Mouse (Mus musculus): Measurements from ENCODE around the gene Eif4g3. TPM values are rescaled to one million over a fixed set of nuclear protein-coding genes. Genes with fewer than 3 reads are reported as not detected.
A peak's percentile ranks its signal among the peaks of the same experiment; 100 is the strongest.
"Not testable (repeated sequence)": the region's sequence is repeated elsewhere in the genome, so short reads cannot be mapped to it uniquely, and the experiment has no call there.

The Eif4g3 gene
- polyA plus RNA-seq, 1 experiment from 2014 or later = 97.4 TPM

DNA sequence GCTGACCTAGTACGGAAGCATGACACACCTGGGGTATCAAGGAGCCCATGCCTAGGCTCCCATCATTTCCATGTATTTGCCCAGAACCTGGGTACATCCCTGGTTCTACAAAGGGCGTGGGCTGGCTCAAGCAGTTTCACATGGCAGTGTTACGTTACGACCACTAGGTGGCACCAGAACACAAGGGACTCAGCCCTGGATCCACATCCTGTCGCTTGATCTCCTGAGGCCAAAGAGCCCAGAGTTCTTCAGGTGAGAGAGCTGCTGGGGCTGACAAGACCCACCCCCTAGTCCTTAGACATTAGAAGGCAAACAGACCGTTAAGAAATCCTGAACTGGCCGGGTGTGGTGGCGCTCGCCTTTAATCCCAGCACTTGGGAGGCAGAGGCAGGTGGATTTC is 24.6 kb upstream of the Eif4g3 start:
- Histone ChIP-seq H3K4me3 (ENCODE audit: inconsistent target) (no peak overlapping the region), H3K79me2 (ENCODE audit: inconsistent target) (no peaks in the 10 kb centered on the region), H3K27ac (no peak overlapping the region), H3K36me3 (ENCODE audit: inconsistent target) (peaks cover under 1% of the 10 kb centered on the region; the same call in 1 of the 2 replicates)
- whole genome bisulfite sequencing (ENCODE audit: missing documents) = 30% methylated on average over 9 of the region's 9 CpGs

DNA sequence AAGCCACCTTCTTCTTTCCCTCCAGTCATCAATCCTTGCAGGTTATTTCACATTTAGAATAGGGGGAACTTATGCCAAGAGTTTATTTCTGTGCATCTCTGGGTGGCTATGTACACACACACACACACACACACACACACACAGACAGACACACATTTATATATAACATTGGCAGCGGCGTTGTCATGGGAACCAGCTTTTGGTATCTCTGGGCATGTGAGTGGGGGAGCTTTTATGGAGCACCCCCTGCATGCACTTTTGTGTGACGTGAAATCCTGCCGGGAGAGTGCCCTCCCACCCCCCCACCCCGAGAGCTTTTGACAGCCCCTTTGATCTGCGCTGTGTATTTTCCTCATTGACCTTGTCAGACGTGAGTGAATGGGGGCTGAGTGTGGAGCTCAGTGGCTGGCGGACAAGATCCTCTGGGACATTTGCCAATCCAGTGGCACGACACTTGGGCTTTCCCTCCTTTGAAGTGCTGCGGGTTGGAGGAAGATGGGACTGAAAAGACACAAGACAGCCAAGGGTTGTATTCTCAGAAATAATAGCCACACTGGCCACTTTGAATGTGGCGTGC is 22.1 kb upstream of the Eif4g3 start:
- WGBS (ENCODE audit: missing documents) = no CpG with 5 or more reads among the region's 11 CpGs
- not testable (repeated sequence) for H3K4me3 ChIP-seq (ENCODE audit: inconsistent target); H3K36me3 ChIP-seq (ENCODE audit: inconsistent target); H3K79me2 ChIP-seq (ENCODE audit: inconsistent target); H3K27ac ChIP-seq

DNA sequence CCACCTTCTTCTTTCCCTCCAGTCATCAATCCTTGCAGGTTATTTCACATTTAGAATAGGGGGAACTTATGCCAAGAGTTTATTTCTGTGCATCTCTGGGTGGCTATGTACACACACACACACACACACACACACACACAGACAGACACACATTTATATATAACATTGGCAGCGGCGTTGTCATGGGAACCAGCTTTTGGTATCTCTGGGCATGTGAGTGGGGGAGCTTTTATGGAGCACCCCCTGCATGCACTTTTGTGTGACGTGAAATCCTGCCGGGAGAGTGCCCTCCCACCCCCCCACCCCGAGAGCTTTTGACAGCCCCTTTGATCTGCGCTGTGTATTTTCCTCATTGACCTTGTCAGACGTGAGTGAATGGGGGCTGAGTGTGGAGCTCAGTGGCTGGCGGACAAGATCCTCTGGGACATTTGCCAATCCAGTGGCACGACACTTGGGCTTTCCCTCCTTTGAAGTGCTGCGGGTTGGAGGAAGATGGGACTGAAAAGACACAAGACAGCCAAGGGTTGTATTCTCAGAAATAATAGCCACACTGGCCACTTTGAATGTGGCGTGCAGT is 17.9 kb upstream of the Eif4g3 start:
- not testable (repeated sequence) for H3K79me2 ChIP-seq (ENCODE audit: inconsistent target); H3K27ac ChIP-seq; H3K36me3 ChIP-seq (ENCODE audit: inconsistent target); H3K4me3 ChIP-seq (ENCODE audit: inconsistent target)
- no CpG with 5 or more reads among the region's 11 CpGs for WGBS (ENCODE audit: missing documents)

DNA sequence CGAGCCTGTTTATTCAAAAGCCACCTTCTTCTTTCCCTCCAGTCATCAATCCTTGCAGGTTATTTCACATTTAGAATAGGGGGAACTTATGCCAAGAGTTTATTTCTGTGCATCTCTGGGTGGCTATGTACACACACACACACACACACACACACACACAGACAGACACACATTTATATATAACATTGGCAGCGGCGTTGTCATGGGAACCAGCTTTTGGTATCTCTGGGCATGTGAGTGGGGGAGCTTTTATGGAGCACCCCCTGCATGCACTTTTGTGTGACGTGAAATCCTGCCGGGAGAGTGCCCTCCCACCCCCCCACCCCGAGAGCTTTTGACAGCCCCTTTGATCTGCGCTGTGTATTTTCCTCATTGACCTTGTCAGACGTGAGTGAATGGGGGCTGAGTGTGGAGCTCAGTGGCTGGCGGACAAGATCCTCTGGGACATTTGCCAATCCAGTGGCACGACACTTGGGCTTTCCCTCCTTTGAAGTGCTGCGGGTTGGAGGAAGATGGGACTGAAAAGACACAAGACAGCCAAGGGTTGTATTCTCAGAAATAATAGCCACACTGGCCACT is 13.7 kb upstream of the Eif4g3 start:
- H3K36me3 ChIP-seq (ENCODE audit: inconsistent target); H3K4me3 ChIP-seq (ENCODE audit: inconsistent target); H3K27ac ChIP-seq; H3K79me2 ChIP-seq (ENCODE audit: inconsistent target): not testable (repeated sequence)
- WGBS (ENCODE audit: missing documents) = no CpG with 5 or more reads among the region's 11 CpGs

DNA sequence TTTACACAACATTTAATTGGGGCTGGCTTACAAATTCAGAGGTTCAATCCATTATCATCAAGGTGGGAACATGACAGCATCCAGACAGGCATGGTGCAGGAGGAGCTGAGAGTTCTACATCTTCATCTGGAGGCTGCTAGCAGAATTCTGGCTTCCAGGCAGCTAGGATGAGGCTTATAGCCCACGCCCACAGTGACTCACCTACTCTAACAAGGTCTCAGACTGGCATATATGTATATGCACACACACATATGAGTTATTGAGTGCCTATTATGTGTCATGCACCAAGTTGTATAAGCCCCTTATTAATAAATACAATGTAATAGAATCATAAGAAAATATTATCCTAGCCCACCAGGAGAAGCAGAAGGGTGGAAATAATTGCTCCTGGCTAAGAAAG is 10.0 kb upstream of the Eif4g3 start:
- 89% methylated on average over 1 of the region's 1 CpGs for WGBS (ENCODE audit: missing documents)
- H3K4me3 ChIP-seq (ENCODE audit: inconsistent target) = no peak overlapping the region
- no peak overlapping the region for H3K27ac ChIP-seq
- H3K36me3 ChIP-seq (ENCODE audit: inconsistent target) = no peaks in the 10 kb centered on the region
- H3K79me2 ChIP-seq (ENCODE audit: inconsistent target) = no peaks in the 10 kb centered on the region

DNA sequence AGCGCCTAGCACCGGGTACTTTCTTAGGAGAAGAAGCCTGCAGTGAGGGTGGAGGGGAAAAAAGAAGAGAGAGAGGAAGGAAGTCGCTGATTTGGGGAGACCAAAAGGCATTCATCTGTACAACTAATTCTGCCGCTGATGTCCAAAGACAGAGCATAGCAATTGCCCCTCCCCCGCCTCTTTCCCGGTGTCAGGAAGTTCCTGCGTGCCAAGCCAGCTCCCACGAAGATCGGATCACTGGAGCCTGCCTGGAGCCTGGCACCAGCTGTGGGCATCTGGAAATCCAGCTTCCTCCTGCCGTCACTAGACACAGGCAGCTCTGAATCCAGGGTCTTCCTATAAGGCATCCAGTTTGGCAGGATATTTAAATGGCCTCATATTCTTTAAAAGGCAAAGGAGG is 8.6 kb upstream of the Eif4g3 start:
- 42% methylated on average over 10 of the region's 10 CpGs for WGBS (ENCODE audit: missing documents)
- Histone ChIP-seq H3K36me3 (ENCODE audit: inconsistent target) (no peaks in the 10 kb centered on the region), H3K79me2 (ENCODE audit: inconsistent target) (no peaks in the 10 kb centered on the region), H3K4me3 (ENCODE audit: inconsistent target) (no peak overlapping the region), H3K27ac (no peak overlapping the region)

DNA sequence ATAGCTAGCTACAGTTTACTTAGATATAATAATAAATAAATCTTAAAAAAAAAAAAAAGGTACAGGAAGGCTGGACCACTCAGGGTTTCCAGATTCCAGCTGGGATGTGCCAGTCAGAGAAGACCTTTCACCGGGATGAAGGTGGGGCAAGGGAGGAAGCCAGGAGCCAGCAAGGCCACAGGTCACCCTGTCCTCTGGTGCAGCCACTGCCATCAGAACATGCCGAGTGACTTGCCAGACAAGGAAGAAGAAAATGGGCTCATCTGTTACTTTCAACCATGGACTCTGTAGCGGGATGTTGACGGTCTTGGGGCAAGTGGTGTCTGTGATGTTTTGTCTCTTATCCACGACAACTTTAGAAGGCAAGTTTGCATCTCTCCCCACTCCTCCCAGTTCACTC is 8.1 kb upstream of the Eif4g3 start:
- H3K27ac ChIP-seq = no peak overlapping the region
- WGBS (ENCODE audit: missing documents) = 82% methylated on average over 5 of the region's 5 CpGs
- no peaks in the 10 kb centered on the region for H3K79me2 ChIP-seq (ENCODE audit: inconsistent target)
- H3K36me3 ChIP-seq (ENCODE audit: inconsistent target) = no peaks in the 10 kb centered on the region
- no peak overlapping the region for H3K4me3 ChIP-seq (ENCODE audit: inconsistent target)

DNA sequence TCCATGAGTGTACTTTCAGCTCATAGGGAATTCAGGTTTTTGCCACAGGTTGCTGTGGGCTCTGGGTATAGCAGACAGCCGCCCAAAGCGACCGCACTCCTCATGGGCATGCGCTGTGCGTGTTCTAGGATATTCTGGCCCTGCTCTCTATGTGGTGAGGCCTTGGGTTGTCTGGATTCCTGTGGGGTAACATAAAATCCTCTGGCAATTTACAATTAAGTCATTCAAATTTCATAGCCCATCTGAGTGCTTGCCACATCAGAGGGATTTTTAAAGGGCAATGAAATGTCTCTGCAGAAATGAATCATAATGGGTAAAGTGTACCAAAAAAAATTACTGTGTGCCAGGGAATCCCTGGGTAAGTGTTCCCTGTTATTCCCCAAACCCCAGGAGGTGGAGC is 3.4 kb upstream of the Eif4g3 start:
- Histone ChIP-seq H3K4me3 (ENCODE audit: inconsistent target) (no peak overlapping the region), H3K27ac (no peak overlapping the region)
- WGBS (ENCODE audit: missing documents) = 96% methylated on average over 5 of the region's 5 CpGs

DNA sequence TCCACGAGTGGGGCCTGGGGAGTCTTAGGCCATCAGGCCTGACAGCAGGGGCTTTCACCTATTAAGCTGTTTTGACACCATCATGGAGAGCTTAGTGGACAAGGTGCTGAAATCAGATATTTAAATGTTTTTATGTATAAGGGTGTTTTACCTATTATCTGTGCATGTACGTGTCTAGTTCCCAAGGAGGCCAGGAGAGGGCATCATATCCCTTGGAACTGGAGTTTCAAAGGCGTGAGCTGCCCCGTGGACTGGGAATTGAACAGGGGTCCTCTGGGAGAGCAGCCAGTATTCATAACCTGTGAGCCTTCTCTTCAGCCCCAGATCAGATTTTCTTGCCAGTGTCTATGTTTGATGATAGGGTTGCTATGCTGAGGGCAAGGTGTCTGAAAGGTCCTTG is 2.4 kb upstream of the Eif4g3 start:
- H3K36me3 ChIP-seq (ENCODE audit: inconsistent target) = no peaks in the 10 kb centered on the region
- H3K79me2 ChIP-seq (ENCODE audit: inconsistent target) = peaks cover 8% of the 10 kb centered on the region
- 94% methylated on average over 4 of the region's 4 CpGs for WGBS (ENCODE audit: missing documents)
- H3K4me3 ChIP-seq (ENCODE audit: inconsistent target) = no peak overlapping the region
- H3K27ac ChIP-seq = no peak overlapping the region

More for the DNA sequence above, 3.4 kb upstream of the Eif4g3 start:
- Histone ChIP-seq H3K36me3 (ENCODE audit: inconsistent target) (no peaks in the 10 kb centered on the region), H3K79me2 (ENCODE audit: inconsistent target) (no peaks in the 10 kb centered on the region)

DNA sequence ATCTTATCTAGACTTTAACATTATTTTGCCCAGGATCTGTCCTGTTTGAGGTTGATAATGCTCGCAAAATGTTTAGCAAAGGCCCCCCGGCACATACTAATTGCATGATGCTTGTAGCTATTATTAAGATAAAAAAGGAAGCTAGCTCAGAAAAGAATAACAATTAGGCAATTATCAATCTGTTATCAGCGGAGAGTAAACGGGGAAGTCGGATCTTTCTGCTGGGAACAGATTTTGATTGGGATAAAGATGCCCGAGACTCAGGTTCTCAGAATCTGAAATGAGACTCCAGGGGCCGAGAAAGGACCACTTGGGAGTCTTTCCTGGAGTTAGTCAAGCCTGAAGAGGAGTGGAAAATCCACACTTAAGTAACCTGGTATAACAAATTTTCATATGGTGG is 1.6 kb upstream of the Eif4g3 start:
- no peak overlapping the region for H3K27ac ChIP-seq
- no peak overlapping the region for H3K4me3 ChIP-seq (ENCODE audit: inconsistent target)
- H3K79me2 ChIP-seq (ENCODE audit: inconsistent target) = peaks cover 16% of the 10 kb centered on the region
- H3K36me3 ChIP-seq (ENCODE audit: inconsistent target) = peaks cover 6% of the 10 kb centered on the region; the same call in 1 of the 2 replicates
- WGBS (ENCODE audit: missing documents) = 92% methylated on average over 7 of the region's 7 CpGs

DNA sequence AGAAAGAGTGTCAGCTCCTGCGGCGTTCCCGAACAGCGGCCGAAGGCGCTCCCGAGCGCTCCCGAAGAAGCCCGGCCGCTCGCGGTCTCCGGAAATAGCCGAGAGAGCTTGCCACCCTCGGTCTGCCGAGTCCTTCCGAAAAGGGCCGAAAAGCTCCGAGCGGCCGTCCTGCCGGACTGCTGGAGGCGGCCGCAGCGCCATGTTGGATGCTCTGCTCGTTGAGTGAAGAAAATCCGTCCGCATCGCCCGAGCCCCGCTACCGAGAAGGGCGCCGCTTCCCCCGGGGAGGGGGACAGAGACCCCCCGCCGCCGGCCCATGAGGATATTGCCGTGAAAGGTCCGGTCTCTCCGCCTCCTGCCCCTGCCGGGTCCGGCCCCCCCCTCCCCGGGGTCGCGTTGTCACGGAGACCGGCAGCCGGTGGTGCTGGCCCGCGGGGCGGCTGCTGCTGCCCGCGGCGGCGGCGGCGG is 503 bp downstream of the Eif4g3 start:
- Histone ChIP-seq H3K27ac (no peak overlapping the region), H3K79me2 (ENCODE audit: inconsistent target) (peaks cover 37% of the 10 kb centered on the region), H3K4me3 (ENCODE audit: inconsistent target) (peak overlapping the region; percentile 19; the same call in 1 of the 2 replicates), H3K36me3 (ENCODE audit: inconsistent target) (peaks cover 12% of the 10 kb centered on the region; the same call in 1 of the 2 replicates)
- 1% methylated on average over 59 of the region's 59 CpGs for WGBS (ENCODE audit: missing documents)

DNA sequence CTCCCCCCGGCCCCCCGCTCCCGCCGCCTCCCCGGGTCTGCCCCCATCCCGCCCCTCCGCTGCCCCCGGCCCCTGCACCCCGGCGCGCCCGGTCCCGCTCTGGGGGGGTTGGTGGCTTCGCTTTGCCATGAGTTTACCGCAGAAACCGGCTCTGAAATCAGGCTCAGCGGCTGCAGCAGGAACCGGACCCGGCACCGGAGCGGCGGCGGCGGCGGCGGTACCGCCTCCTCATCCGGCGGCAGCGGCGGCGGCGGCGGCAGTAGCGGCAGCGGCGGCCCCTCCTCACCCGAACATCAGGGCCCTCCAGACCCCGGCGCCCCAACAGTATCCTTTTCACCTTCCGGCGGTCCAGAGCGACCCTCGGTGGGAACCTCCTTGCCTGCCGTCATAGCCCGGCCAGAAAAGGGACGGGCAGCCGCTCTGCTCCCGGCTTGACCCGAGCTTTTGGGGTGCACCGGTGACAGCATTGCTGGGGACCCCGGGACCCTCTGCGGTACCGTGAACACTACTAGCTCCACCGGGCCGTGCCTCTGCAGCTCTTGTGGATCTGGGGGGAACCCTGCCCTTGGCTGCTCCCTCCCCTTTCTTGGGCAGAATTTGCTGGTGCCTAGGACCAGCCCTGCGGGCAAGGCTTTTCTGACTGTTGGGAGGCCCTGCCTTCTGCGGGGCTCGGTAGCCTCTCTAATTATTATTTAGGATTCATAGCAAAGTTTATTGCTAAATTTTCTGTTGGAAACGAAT is 1.2 kb downstream of the Eif4g3 start:
- peak overlapping the region; percentile 95 for H3K27ac ChIP-seq
- H3K79me2 ChIP-seq (ENCODE audit: inconsistent target) = peaks cover 44% of the 10 kb centered on the region
- H3K36me3 ChIP-seq (ENCODE audit: inconsistent target) = peaks cover 18% of the 10 kb centered on the region
- under 1% methylated on average over 47 of the region's 60 CpGs for WGBS (ENCODE audit: missing documents)
- peak overlapping the region; percentile 81 for H3K4me3 ChIP-seq (ENCODE audit: inconsistent target)

DNA sequence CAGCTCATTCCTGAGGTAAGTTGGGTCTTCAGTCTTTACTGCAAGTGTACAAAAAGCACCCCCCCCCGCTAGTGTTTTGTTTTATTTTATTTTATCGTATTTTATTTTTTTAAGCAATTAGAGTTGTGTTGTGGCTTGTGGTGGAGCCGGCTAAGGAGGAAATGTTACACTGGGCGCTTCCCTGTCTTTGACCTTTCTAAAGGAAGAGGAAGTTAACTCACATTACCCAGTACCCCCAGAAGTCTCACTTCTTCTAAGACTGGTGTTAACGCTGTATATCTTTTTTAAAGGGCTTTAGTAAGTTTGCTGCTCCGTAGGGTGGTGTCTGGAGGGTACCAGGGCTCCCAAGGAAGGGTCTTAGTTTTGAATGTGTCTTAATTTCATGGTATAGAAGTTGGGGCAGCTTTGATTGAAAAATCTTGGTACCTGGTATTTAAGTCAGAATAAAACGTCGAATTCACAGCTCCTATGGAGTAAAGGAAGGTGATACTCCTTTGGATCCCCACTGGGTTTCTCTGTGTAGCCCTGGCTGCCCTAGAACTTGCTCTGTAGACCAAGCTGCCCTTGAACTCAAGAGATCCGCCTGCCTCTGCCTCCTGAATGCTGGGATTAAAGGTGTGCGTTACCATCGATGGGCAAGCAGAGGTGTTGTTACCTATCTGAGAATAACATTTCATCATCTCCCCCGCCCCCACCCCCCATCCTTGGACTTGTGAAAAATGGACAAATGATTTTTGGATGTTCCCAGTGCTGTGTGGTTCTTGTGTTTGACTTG is 1.9 kb downstream of the Eif4g3 start:
- WGBS (ENCODE audit: missing documents) = 31% methylated on average over 12 of the region's 12 CpGs
- H3K27ac ChIP-seq = peak overlapping the region; percentile 95
- H3K36me3 ChIP-seq (ENCODE audit: inconsistent target) = peaks cover 20% of the 10 kb centered on the region
- peaks cover 51% of the 10 kb centered on the region for H3K79me2 ChIP-seq (ENCODE audit: inconsistent target)
- peak overlapping the region; percentile 81 for H3K4me3 ChIP-seq (ENCODE audit: inconsistent target)

DNA sequence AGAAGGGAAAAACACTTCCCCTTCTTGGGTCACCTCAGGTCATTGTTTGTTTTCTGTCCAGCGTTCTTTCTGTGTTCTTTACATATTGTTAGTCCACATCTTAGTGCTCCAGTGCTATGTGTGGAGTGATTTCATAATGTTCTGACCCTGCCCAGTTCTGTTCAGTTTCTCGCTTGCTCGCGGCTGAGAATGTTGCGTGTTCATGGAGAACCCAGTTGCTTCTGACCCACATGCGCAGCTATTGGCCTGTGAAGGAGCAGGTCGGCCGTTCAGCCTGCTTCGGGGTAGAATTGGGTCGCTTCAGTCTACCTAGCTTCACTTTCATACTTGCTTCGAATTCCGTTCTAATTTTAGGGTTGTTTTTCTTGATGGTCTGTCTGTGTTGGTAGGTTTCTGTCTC is 2.6 kb downstream of the Eif4g3 start:
- 72% methylated on average over 12 of the region's 12 CpGs for WGBS (ENCODE audit: missing documents)
- peak overlapping the region; percentile 81 for H3K4me3 ChIP-seq (ENCODE audit: inconsistent target)
- H3K79me2 ChIP-seq (ENCODE audit: inconsistent target) = peaks cover 58% of the 10 kb centered on the region
- peaks cover 24% of the 10 kb centered on the region for H3K36me3 ChIP-seq (ENCODE audit: inconsistent target)
- peak overlapping the region; percentile 95 for H3K27ac ChIP-seq

All from macrophage (primary cell).